Mouse (Mus musculus) small intestine, adult 2 months (tissue): ENCODE data around the gene Tmbim7. TPM values are rescaled to one million over a fixed set of nuclear protein-coding genes. Genes with fewer than 3 reads are reported as not detected.

Experiments used
- H3K27ac ChIP-seq: fragments of 200-500 bp; 2 replicates; pipeline ENCODE4 v1.5.1; 2012; ENCODE audit warnings: low read depth, low read length, control low read depth, inconsistent platforms; ENCODE audit not compliant: insufficient read depth
- H3K27me3 ChIP-seq: fragments of 200-500 bp; 2 replicates; pipeline ENCODE4 v1.6.1; 2012; ENCODE audit warnings: mild to moderate bottlenecking, moderate library complexity, low read length, inconsistent platforms; ENCODE audit not compliant: control insufficient read depth, insufficient read depth
- H3K36me3 ChIP-seq: fragments of 200-500 bp; 2 replicates; pipeline ENCODE4 v1.6.1; 2012; ENCODE audit warnings: mild to moderate bottlenecking, low read length, control low read depth, inconsistent platforms; ENCODE audit not compliant: control insufficient read depth, insufficient read depth
- H3K4me1 ChIP-seq: fragments of 200-500 bp; 2 replicates; pipeline ENCODE4 v1.6.1; 2012; ENCODE audit warnings: low read length, inconsistent platforms, mixed read lengths; ENCODE audit not compliant: control insufficient read depth, insufficient read depth, insufficient read length
- H3K4me3 ChIP-seq: fragments of 200-500 bp; 2 replicates; pipeline ENCODE4 v1.5.1; 2012; ENCODE audit warnings: low read depth, mild to moderate bottlenecking, control low read depth, inconsistent platforms, low read length, moderate library complexity
- CTCF ChIP-seq: fragments of 200-500 bp; IDR thresholded peaks from 2 replicates; pipeline ENCODE4 v1.5.1; 2012; ENCODE audit warnings: low read depth, mild to moderate bottlenecking, control low read depth, inconsistent platforms, low read length, moderate library complexity, mixed read lengths; ENCODE audit not compliant: insufficient replicate concordance, insufficient read length; ENCODE audit errors: extremely low read depth
- POLR2A ChIP-seq: fragments of 200-500 bp; IDR thresholded peaks from 2 replicates; pipeline ENCODE4 v1.6.1; 2012; ENCODE audit warnings: low read depth, mild to moderate bottlenecking, control low read depth, inconsistent platforms, low read length, moderate library complexity
- WGBS: fragments of 180-500 bp; shearing (Covaris S2); methylation state at CpG from one replicate; pipeline ENCODE4 v1.1.7; 2018; 5-methylcytosine and 5-hydroxymethylcytosine counted together
- polyA plus RNA-seq: library from polyadenylated mRNA; depleted of rRNA; stranded (reverse); fragments of >200 nt; gene quantifications from 2 replicates; pipeline ENCODE4 v1.2.3, GENCODE M21; 2012; rRNA removed

Gene Tmbim7
- polyA plus RNA-seq, 1 experiment = not detected

- Histone ChIP-seq H3K4me1 (no peaks in the 10 kb centered on the region), H3K4me3 (no peak overlapping the region), H3K27ac (no peak overlapping the region), H3K27me3 (no peaks in the 10 kb centered on the region), H3K36me3 (peaks cover 30% of the 10 kb centered on the region)
- TF ChIP-seq POLR2A = no peak
- no peak for TF ChIP-seq CTCF
- WGBS = 63% methylated on average over 5 of the region's 5 CpGs
Observed at GRCm38 (mm10) chr5:3700025-3700424, 49.0 kb downstream of the Tmbim7 start.

GRCm38 (mm10) chr5:3702180-3702579, 51.2 kb downstream of the Tmbim7 start:
- no peaks in the 10 kb centered on the region for H3K4me1 ChIP-seq
- 93% methylated on average over 4 of the region's 4 CpGs for WGBS

GRCm38 (mm10) chr5:3715800-3716199, 64.8 kb downstream of the Tmbim7 start:
- 96% methylated on average over 5 of the region's 5 CpGs for WGBS
- no peak overlapping the region for H3K4me3 ChIP-seq
- TF ChIP-seq POLR2A (no peak), CTCF (no peak)
- no peaks in the 10 kb centered on the region for H3K4me1 ChIP-seq
- H3K27me3 ChIP-seq = no peaks in the 10 kb centered on the region
- H3K27ac ChIP-seq = no peak overlapping the region
- peaks cover 36% of the 10 kb centered on the region for H3K36me3 ChIP-seq

More at GRCm38 (mm10) chr5:3702180-3702579, 51.2 kb downstream of the Tmbim7 start:
- Histone ChIP-seq H3K27ac (no peak overlapping the region), H3K4me3 (no peak overlapping the region), H3K27me3 (no peaks in the 10 kb centered on the region), H3K36me3 (peaks cover 28% of the 10 kb centered on the region)
- no peak for TF ChIP-seq POLR2A
- TF ChIP-seq CTCF = no peak

GRCm38 (mm10) chr5:3719371-3719770, 68.4 kb downstream of the Tmbim7 start:
- no peak overlapping the region for H3K27ac ChIP-seq
- H3K36me3 ChIP-seq = peaks cover 41% of the 10 kb centered on the region
- TF ChIP-seq POLR2A (no peak), CTCF (no peak)
- H3K4me1 ChIP-seq = no peaks in the 10 kb centered on the region
- no peak overlapping the region for H3K4me3 ChIP-seq
- no peaks in the 10 kb centered on the region for H3K27me3 ChIP-seq
- WGBS = 89% methylated on average over 4 of the region's 4 CpGs

- no peak for TF ChIP-seq POLR2A
- no peak for TF ChIP-seq CTCF
- H3K27me3 ChIP-seq = no peaks in the 10 kb centered on the region
- no peak overlapping the region for H3K27ac ChIP-seq
- 90% methylated on average over 2 of the region's 2 CpGs for WGBS
- no peak overlapping the region for H3K4me3 ChIP-seq
- no peaks in the 10 kb centered on the region for H3K4me1 ChIP-seq
- H3K36me3 ChIP-seq = peaks cover 39% of the 10 kb centered on the region
Observed at GRCm38 (mm10) chr5:3722873-3723272, 71.9 kb downstream of the Tmbim7 start.

- Histone ChIP-seq H3K27me3 (no peaks in the 10 kb centered on the region), H3K4me3 (no peak overlapping the region), H3K4me1 (no peaks in the 10 kb centered on the region), H3K36me3 (peaks cover 38% of the 10 kb centered on the region), H3K27ac (no peak overlapping the region)
- WGBS = 91% methylated on average over 2 of the region's 2 CpGs
- TF ChIP-seq CTCF (no peak), POLR2A (no peak)
Observed at GRCm38 (mm10) chr5:3723415-3723814, 72.4 kb downstream of the Tmbim7 start.

GRCm38 (mm10) chr5:3725491-3725890, 74.5 kb downstream of the Tmbim7 start:
- H3K4me3 ChIP-seq = no peak overlapping the region
- no peak overlapping the region for H3K27ac ChIP-seq
- WGBS = 84% methylated on average over 1 of the region's 1 CpGs
- no peaks in the 10 kb centered on the region for H3K27me3 ChIP-seq
- H3K4me1 ChIP-seq = no peaks in the 10 kb centered on the region
- peaks cover 32% of the 10 kb centered on the region for H3K36me3 ChIP-seq
- TF ChIP-seq CTCF = no peak
- TF ChIP-seq POLR2A = no peak

- H3K27ac ChIP-seq = no peak overlapping the region
- no peaks in the 10 kb centered on the region for H3K27me3 ChIP-seq
- no peaks in the 10 kb centered on the region for H3K4me1 ChIP-seq
- H3K4me3 ChIP-seq = no peak overlapping the region
- WGBS = 69% methylated on average over 5 of the region's 5 CpGs
- TF ChIP-seq CTCF = no peak
- TF ChIP-seq POLR2A = no peak
- H3K36me3 ChIP-seq = peaks cover 26% of the 10 kb centered on the region
Observed at GRCm38 (mm10) chr5:3728820-3729219, 77.8 kb downstream of the Tmbim7 start.

Other genes with a start within 250 kb of the Tmbim7 start
- gene Fam133b, start 107.3 kb upstream of the Tmbim7 start, polyA plus RNA-seq = 0.72 and 1.7 TPM in 2 replicates
- 0.29 and 0.90 TPM in 2 replicates for gene 1700109H08Rik, start 79.6 kb upstream of the Tmbim7 start, polyA plus RNA-seq
- 1.9 and 3.7 TPM in 2 replicates for gene Pex1, start 55.1 kb upstream of the Tmbim7 start, polyA plus RNA-seq
- gene Rbm48, start 54.6 kb upstream of the Tmbim7 start, polyA plus RNA-seq = 1.3 and 2.3 TPM in 2 replicates
- gene Gatad1, start 6.0 kb downstream of the Tmbim7 start, polyA plus RNA-seq = 13.3 and 24.3 TPM in 2 replicates
- 3.5 and 6.3 TPM in 2 replicates for gene Ankib1, start 151.7 kb downstream of the Tmbim7 start, polyA plus RNA-seq
- gene Krit1, start 152.0 kb downstream of the Tmbim7 start, polyA plus RNA-seq = 1.1 and 2.1 TPM in 2 replicates
- 0.05 TPM in 1 of 2 replicates, not detected in the other for gene Lrrd1, start 194.0 kb downstream of the Tmbim7 start, polyA plus RNA-seq
- 0.15 and 0.34 TPM in 2 replicates for gene Mterf1a, start 242.8 kb downstream of the Tmbim7 start, polyA plus RNA-seq